Mouse (Mus musculus) heart, embryonic 16.5 days (tissue): ENCODE data around the gene Eif3i. TPM values are rescaled to one million over a fixed set of nuclear protein-coding genes. Genes with fewer than 3 reads are reported as not detected.

Experiments
- ATAC-seq: fragments of 200-750 bp; cut with Nextera tagmentation; replicated peaks from 2 replicates; pipeline ENCODE4 v1.8.0; 2017; ENCODE audit warnings: moderate number of reproducible peaks; ENCODE audit not compliant: insufficient read depth, low FRiP score; ENCODE audit errors: extremely low read depth
- H3K27ac ChIP-seq: fragments of 300-500 bp; sonication (generic); 2 replicates; pipeline ENCODE4 v1.5.1; 2014; ENCODE audit warnings: mild to moderate bottlenecking, low read length, control low read depth, moderate library complexity
- H3K27me3 ChIP-seq: fragments of 300-500 bp; sonication (generic); 2 replicates; pipeline ENCODE4 v1.6.1; 2014; ENCODE audit warnings: low read length, mixed read lengths; ENCODE audit not compliant: control insufficient read depth, insufficient read depth
- H3K36me3 ChIP-seq: fragments of 300-500 bp; sonication (generic); 2 replicates; pipeline ENCODE4 v1.6.1; 2014; ENCODE audit not compliant: control insufficient read depth, insufficient read depth
- H3K4me1 ChIP-seq: fragments of 300-500 bp; sonication (generic); 2 replicates; pipeline ENCODE4 v1.6.1; 2014; ENCODE audit warnings: low read length, mixed read lengths; ENCODE audit not compliant: control insufficient read depth, insufficient read depth
- H3K4me2 ChIP-seq: fragments of 300-500 bp; sonication (generic); 2 replicates; pipeline ENCODE4 v1.6.1; 2014; ENCODE audit warnings: low read depth, mild to moderate bottlenecking, control low read depth, low read length
- H3K4me3 ChIP-seq: fragments of 300-500 bp; sonication (generic); 2 replicates; pipeline ENCODE4 v1.5.1; 2014; ENCODE audit warnings: mild to moderate bottlenecking, control low read depth, low read length
- H3K9ac ChIP-seq: fragments of 300-500 bp; sonication (generic); 2 replicates; pipeline ENCODE4 v1.6.1; 2014; ENCODE audit warnings: low read length, control low read depth
- H3K9me3 ChIP-seq: fragments of 300-500 bp; sonication (generic); replicated peaks from 2 replicates; pipeline ENCODE4 v1.6.1; 2016; ENCODE audit warnings: low read length; ENCODE audit not compliant: control insufficient read depth
- WGBS: fragments of 180-500 bp; shearing (Covaris S2); extraction: QIAGEN DNeasy Blood & Tissue Kit; methylation state at CpG from one replicate; pipeline ENCODE4 v1.1.7; 2014; 5-methylcytosine and 5-hydroxymethylcytosine counted together
- polyA plus RNA-seq: library from polyadenylated mRNA; unstranded; fragments of >200 nt; fragmentation: Nextera tagmentation; extraction: Ambion mirVana; gene quantifications from 2 replicates; pipeline ENCODE4 v1.2.1, GENCODE M21; 2015

Gene Eif3i
- polyA plus RNA-seq, 1 experiment from 2014 or later = 180 TPM

DNA sequence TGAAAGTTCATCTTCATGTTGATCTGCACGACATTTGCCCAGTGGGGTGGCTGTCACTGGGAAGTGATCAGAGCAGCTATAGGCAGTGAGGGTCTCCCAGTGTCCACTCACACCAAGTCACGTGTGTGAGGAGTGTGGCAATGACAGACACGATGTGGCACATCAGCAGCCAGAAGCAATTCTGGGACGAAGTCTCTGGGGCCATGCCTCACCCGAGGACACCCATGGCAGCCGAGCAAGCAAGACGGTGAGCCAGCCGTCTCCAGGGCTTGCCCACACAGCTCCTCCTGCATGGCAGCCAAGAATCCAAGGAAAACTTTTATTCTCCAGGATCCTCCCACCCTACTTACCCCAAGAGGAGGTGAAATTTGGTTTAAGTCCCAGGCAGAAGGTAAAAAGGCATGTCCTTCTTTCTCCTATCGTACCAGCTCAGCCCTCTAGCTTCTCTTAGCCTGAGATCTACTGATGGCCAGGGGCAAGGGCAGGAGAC, 15.4 kb upstream of the Eif3i start:
- no peaks in the 10 kb centered on the region for H3K9me3 ChIP-seq
- H3K36me3 ChIP-seq = peaks cover 14% of the 10 kb centered on the region; the same call in 1 of the 2 replicates
- H3K4me2 ChIP-seq = no peak overlapping the region
- WGBS = 89% methylated on average over 9 of the region's 9 CpGs
- H3K27ac ChIP-seq = no peak overlapping the region
- H3K4me1 ChIP-seq = peaks cover 21% of the 10 kb centered on the region
- H3K4me3 ChIP-seq = no peak overlapping the region
- no peak for ATAC-seq
- no peaks in the 10 kb centered on the region for H3K27me3 ChIP-seq
- no peak overlapping the region for H3K9ac ChIP-seq

DNA sequence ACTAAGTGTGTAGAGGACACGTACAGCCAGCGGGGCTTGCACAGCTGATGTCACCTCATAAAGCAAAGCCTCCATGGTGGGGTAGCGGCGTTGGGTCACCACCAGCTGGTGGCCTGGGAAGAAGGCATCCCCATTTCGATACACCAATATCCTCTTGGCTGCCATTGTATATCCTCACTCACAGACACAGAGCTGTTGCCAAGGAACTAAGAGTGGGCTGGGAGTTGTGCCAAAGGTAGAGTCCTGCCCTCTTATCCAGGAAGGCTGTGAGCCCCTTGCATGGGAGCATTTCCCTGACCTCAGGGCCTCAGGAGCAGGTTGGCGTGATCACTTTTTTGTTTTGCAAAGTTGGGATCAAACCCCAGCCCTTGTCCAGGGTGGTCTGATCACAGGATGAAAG, 13.6 kb upstream of the Eif3i start, which contains the start of gene Dcdc2b:
Gene Dcdc2b (minus strand): TSS at position 165 of the 400 bp plus-strand sequence.
- H3K27me3 ChIP-seq = no peaks in the 10 kb centered on the region
- H3K27ac ChIP-seq = peak within 1 kb of the TSS; percentile 59
- no peak for ATAC-seq
- H3K36me3 ChIP-seq = peaks cover 17% of the 10 kb centered on the region
- peaks cover 21% of the 10 kb centered on the region for H3K4me1 ChIP-seq
- H3K4me3 ChIP-seq = no peak within 1 kb of the TSS
- 61% methylated on average over 6 of the region's 6 CpGs for WGBS
- no peak within 1 kb of the TSS for H3K4me2 ChIP-seq
- 0 out of 2 replicates have a peak within 1 kb of the TSS, but pooled peaks have one; percentile 45 for H3K9ac ChIP-seq
- H3K9me3 ChIP-seq = no peaks in the 10 kb centered on the region

- ATAC-seq = no peak
- H3K9me3 ChIP-seq = no peaks in the 10 kb centered on the region
- H3K4me1 ChIP-seq = peaks cover 16% of the 10 kb centered on the region
- no peak overlapping the region for H3K4me2 ChIP-seq
- no peak overlapping the region for H3K9ac ChIP-seq
- H3K36me3 ChIP-seq = peaks cover 23% of the 10 kb centered on the region
- H3K27ac ChIP-seq = no peak overlapping the region; the same call in 1 of the 2 replicates
- 57% methylated on average over 4 of the region's 4 CpGs for WGBS
- H3K27me3 ChIP-seq = no peaks in the 10 kb centered on the region
- H3K4me3 ChIP-seq = no peak overlapping the region
These were observed 10.0 kb upstream of the Eif3i start for GRCm38 (mm10) chr4:129610472-129610871.

- Histone ChIP-seq H3K4me2 (no peak overlapping the region), H3K27me3 (no peaks in the 10 kb centered on the region), H3K9ac (no peak overlapping the region), H3K36me3 (peaks cover 23% of the 10 kb centered on the region), H3K4me3 (no peak overlapping the region), H3K4me1 (peaks cover 16% of the 10 kb centered on the region), H3K27ac (peak overlapping the region; percentile 45; the same call in 1 of the 2 replicates), H3K9me3 (no peaks in the 10 kb centered on the region)
- whole genome bisulfite sequencing = 61% methylated on average over 4 of the region's 4 CpGs
- ATAC-seq = peak; percentile 31; the same call in 1 of the 2 replicates
These were observed 9.6 kb upstream of the Eif3i start for GRCm38 (mm10) chr4:129610026-129610425.

- Histone ChIP-seq H3K4me2 (no peak overlapping the region), H3K4me1 (peaks cover 11% of the 10 kb centered on the region), H3K36me3 (peaks cover 25% of the 10 kb centered on the region), H3K9ac (no peak overlapping the region), H3K27me3 (no peaks in the 10 kb centered on the region), H3K9me3 (no peaks in the 10 kb centered on the region), H3K27ac (peak overlapping the region; percentile 45; the same call in 1 of the 2 replicates), H3K4me3 (no peak overlapping the region)
- ATAC-seq = no peak
- WGBS = 72% methylated on average over 12 of the region's 12 CpGs
These were observed 8.7 kb upstream of the Eif3i start for GRCm38 (mm10) chr4:129609139-129609631.

DNA sequence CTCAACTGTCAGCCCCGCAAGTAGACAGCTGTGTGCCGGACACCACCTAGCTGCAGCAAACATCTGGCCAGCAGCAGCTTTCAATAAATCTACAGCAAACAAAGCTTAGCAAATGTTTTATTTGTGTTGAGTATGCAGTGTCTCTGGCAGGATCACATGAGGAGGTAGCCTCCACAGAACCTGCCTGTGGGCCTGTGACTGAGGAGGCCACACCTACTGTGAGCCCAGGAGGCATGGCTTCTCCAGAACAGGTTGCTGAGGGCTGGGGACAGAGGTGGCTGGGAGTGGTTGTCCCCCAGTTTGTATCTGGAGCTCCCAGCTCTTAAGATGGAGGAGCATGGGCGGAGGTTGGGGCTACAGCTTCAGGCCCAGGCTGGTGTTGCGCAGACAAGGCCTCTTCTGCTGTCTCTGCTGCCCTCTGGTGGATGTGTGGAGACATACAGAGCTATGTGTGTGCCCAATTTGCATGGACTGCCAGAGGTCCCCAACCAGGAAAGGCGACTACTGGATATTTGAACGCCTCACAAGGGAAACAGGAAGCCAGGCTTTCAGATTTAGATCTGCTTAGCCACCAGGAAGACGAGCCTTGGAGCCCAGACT, 8.1 kb upstream of the Eif3i start:
- no peak overlapping the region; the same call in 1 of the 2 replicates for H3K27ac ChIP-seq
- H3K4me2 ChIP-seq = no peak overlapping the region
- H3K27me3 ChIP-seq = no peaks in the 10 kb centered on the region
- no peaks in the 10 kb centered on the region for H3K9me3 ChIP-seq
- H3K36me3 ChIP-seq = peaks cover 29% of the 10 kb centered on the region
- peak overlapping the region; percentile 46; the same call in 1 of the 2 replicates for H3K9ac ChIP-seq
- WGBS = 39% methylated on average over 7 of the region's 7 CpGs
- peaks cover 4% of the 10 kb centered on the region for H3K4me1 ChIP-seq
- no peak overlapping the region for H3K4me3 ChIP-seq
- peak; percentile 79 for ATAC-seq

GRCm38 (mm10) chr4:129588865-129589264, 11.6 kb downstream of the Eif3i start:
- Histone ChIP-seq H3K4me3 (no peak overlapping the region), H3K9ac (no peak overlapping the region), H3K4me2 (no peak overlapping the region), H3K9me3 (no peaks in the 10 kb centered on the region), H3K4me1 (peaks cover 8% of the 10 kb centered on the region; the same call in 1 of the 2 replicates), H3K27me3 (no peaks in the 10 kb centered on the region), H3K27ac (no peak overlapping the region), H3K36me3 (peaks cover 31% of the 10 kb centered on the region)
- WGBS = 60% methylated on average over 4 of the region's 4 CpGs
- no peak for ATAC-seq

DNA sequence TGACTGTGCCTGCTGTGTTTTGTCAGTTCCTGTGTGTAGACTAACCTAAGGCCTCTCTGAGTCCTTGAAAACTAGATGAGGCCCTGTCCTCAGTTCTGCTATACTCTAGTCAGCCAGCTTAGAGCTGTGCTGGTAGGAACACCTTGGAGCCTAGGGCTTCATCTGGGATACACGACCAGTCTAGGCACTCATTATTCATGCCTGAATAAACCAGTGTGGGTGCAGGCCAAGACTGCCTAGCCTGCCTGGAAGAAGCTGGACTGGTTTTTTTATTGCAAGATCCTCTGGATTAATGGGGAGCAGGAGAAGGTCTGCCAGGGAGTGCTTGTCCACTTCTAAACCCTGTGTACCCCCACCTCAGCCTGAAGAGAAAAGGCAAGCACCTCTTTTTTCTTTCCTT, 13.5 kb downstream of the Eif3i start:
- H3K27ac ChIP-seq = no peak overlapping the region
- no peak for ATAC-seq
- no peak overlapping the region for H3K4me2 ChIP-seq
- H3K4me3 ChIP-seq = no peak overlapping the region
- WGBS = 59% methylated on average over 1 of the region's 1 CpGs
- no peaks in the 10 kb centered on the region for H3K9me3 ChIP-seq
- H3K4me1 ChIP-seq = peaks cover 8% of the 10 kb centered on the region; the same call in 1 of the 2 replicates
- no peak overlapping the region for H3K9ac ChIP-seq
- peaks cover 15% of the 10 kb centered on the region for H3K36me3 ChIP-seq
- no peaks in the 10 kb centered on the region for H3K27me3 ChIP-seq

DNA sequence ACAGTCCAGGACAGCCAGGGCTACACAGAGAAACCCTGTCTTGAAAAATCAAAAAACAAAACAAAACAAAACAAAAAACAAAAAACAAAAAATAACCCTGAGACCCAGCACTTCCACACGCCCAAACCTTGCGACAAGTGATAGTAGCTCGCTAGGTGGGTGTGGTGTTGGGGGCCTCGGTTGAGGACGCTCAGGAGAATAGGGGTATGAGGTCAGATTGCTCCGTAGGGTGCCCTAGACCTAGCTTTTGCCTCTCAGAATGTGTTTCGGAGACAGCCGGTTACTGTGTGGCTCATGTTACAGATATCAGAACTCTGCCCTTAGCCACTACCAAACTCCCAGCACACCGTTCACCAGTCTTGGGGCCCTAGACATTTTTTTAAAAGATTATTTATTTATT, 14.7 kb downstream of the Eif3i start:
- WGBS = 78% methylated on average over 9 of the region's 9 CpGs
- Histone ChIP-seq H3K36me3 (peaks cover 4% of the 10 kb centered on the region), H3K9ac (no peak overlapping the region; the same call in 1 of the 2 replicates), H3K4me2 (peak overlapping the region; percentile 85; the same call in 1 of the 2 replicates), H3K4me1 (peaks cover 8% of the 10 kb centered on the region; the same call in 1 of the 2 replicates), H3K27ac (no peak overlapping the region), H3K4me3 (no peak overlapping the region; the same call in 1 of the 2 replicates), H3K9me3 (no peaks in the 10 kb centered on the region), H3K27me3 (no peaks in the 10 kb centered on the region)
- ATAC-seq = no peak
